Mouse (Mus musculus): ENCODE data around the gene Rhebl1. TPM values are rescaled to one million over a fixed set of nuclear protein-coding genes. Genes with fewer than 3 reads are reported as not detected.

Gene Rhebl1
- 1.7 TPM for polyA plus RNA-seq (2014; fragmentation: Illumina TruSeq; extraction: RNeasy Lipid Tissue Mini Kit (QIAGEN cat#74804); ENCODE audit: low read depth, low replicate concordance)

GRCm38 (mm10) chr15:98893940-98894745, at the start of gene Rhebl1:
TSS of gene Rhebl1 (minus strand) at chr15:98894540.

GRCm38 (mm10) chr15:98934217-98934839, 40.0 kb upstream of the Rhebl1 start, which contains the start of gene Tuba1b:
TSS of gene Tuba1b (minus strand) at chr15:98934565.

GRCm38 (mm10) chr15:98917538-98918498, 23.5 kb upstream of the Rhebl1 start, which contains the start of gene Lmbr1l:
TSS of gene Lmbr1l (minus strand) at chr15:98918231.

GRCm38 (mm10) chr15:98897928-98898800, 3.8 kb upstream of the Rhebl1 start, which contains the start of gene Dhh:
TSS of gene Dhh (minus strand) at chr15:98898540.

GRCm38 (mm10) chr15:98871070-98871915, 23.0 kb downstream of the Rhebl1 start, which contains the start of gene Kmt2d:
TSS of gene Kmt2d (minus strand) at chr15:98871204.

GRCm38 (mm10) chr15:98830736-98831683, 63.3 kb downstream of the Rhebl1 start, which contains the start of gene Prkag1:
TSS of gene Prkag1 (minus strand) at chr15:98831521.

Other genes starting within 250 kb of the Rhebl1 start
- gene Ddx23, start 231.6 kb downstream of the Rhebl1 start, polyA plus RNA-seq (2014; fragmentation: Illumina TruSeq; extraction: RNeasy Lipid Tissue Mini Kit (QIAGEN cat#74804); ENCODE audit: low read depth, low replicate concordance), result 2.1 TPM
- not detected for gene Rnd1, start 217.1 kb downstream of the Rhebl1 start, polyA plus RNA-seq (2014; fragmentation: Illumina TruSeq; extraction: RNeasy Lipid Tissue Mini Kit (QIAGEN cat#74804); ENCODE audit: low read depth, low replicate concordance)
- gene Ccdc65, start 186.3 kb downstream of the Rhebl1 start, polyA plus RNA-seq (2014; fragmentation: Illumina TruSeq; extraction: RNeasy Lipid Tissue Mini Kit (QIAGEN cat#74804); ENCODE audit: low read depth, low replicate concordance), result 127 TPM
- gene Fkbp11, start 166.3 kb downstream of the Rhebl1 start, polyA plus RNA-seq (2014; fragmentation: Illumina TruSeq; extraction: RNeasy Lipid Tissue Mini Kit (QIAGEN cat#74804); ENCODE audit: low read depth, low replicate concordance), result not detected
- gene Arf3, start 131.3 kb downstream of the Rhebl1 start, polyA plus RNA-seq (2014; fragmentation: Illumina TruSeq; extraction: RNeasy Lipid Tissue Mini Kit (QIAGEN cat#74804); ENCODE audit: low read depth, low replicate concordance), result 19.6 TPM
- gene Wnt10b, start 116.4 kb downstream of the Rhebl1 start, polyA plus RNA-seq (2014; fragmentation: Illumina TruSeq; extraction: RNeasy Lipid Tissue Mini Kit (QIAGEN cat#74804); ENCODE audit: low read depth, low replicate concordance), result 0.20 TPM
- not detected for gene Wnt1, start 104.7 kb downstream of the Rhebl1 start, polyA plus RNA-seq (2014; fragmentation: Illumina TruSeq; extraction: RNeasy Lipid Tissue Mini Kit (QIAGEN cat#74804); ENCODE audit: low read depth, low replicate concordance)
- not detected for gene Ddn, start 85.0 kb downstream of the Rhebl1 start, polyA plus RNA-seq (2014; fragmentation: Illumina TruSeq; extraction: RNeasy Lipid Tissue Mini Kit (QIAGEN cat#74804); ENCODE audit: low read depth, low replicate concordance)
- gene Prkag1, start 63.0 kb downstream of the Rhebl1 start, polyA plus RNA-seq (2014; fragmentation: Illumina TruSeq; extraction: RNeasy Lipid Tissue Mini Kit (QIAGEN cat#74804); ENCODE audit: low read depth, low replicate concordance), result 17.5 TPM
- gene Kmt2d, start 23.3 kb downstream of the Rhebl1 start, polyA plus RNA-seq (2014; fragmentation: Illumina TruSeq; extraction: RNeasy Lipid Tissue Mini Kit (QIAGEN cat#74804); ENCODE audit: low read depth, low replicate concordance), result 2.5 TPM
- 4.0 TPM for gene Dhh, start 4.0 kb upstream of the Rhebl1 start, polyA plus RNA-seq (2014; fragmentation: Illumina TruSeq; extraction: RNeasy Lipid Tissue Mini Kit (QIAGEN cat#74804); ENCODE audit: low read depth, low replicate concordance)
- 27.2 TPM for gene Lmbr1l, start 23.7 kb upstream of the Rhebl1 start, polyA plus RNA-seq (2014; fragmentation: Illumina TruSeq; extraction: RNeasy Lipid Tissue Mini Kit (QIAGEN cat#74804); ENCODE audit: low read depth, low replicate concordance)
- gene Tuba1b, start 40.0 kb upstream of the Rhebl1 start, polyA plus RNA-seq (2014; fragmentation: Illumina TruSeq; extraction: RNeasy Lipid Tissue Mini Kit (QIAGEN cat#74804); ENCODE audit: low read depth, low replicate concordance), result 17.9 TPM
- not detected for gene Gm49450, start 59.0 kb upstream of the Rhebl1 start, polyA plus RNA-seq (2014; fragmentation: Illumina TruSeq; extraction: RNeasy Lipid Tissue Mini Kit (QIAGEN cat#74804); ENCODE audit: low read depth, low replicate concordance)
- gene Tuba1a, start 59.2 kb upstream of the Rhebl1 start, polyA plus RNA-seq (2014; fragmentation: Illumina TruSeq; extraction: RNeasy Lipid Tissue Mini Kit (QIAGEN cat#74804); ENCODE audit: low read depth, low replicate concordance), result 38.3 TPM
- 7.9 TPM for gene Tuba1c, start 135.4 kb upstream of the Rhebl1 start, polyA plus RNA-seq (2014; fragmentation: Illumina TruSeq; extraction: RNeasy Lipid Tissue Mini Kit (QIAGEN cat#74804); ENCODE audit: low read depth, low replicate concordance)
- not detected for gene Prph, start 160.6 kb upstream of the Rhebl1 start, polyA plus RNA-seq (2014; fragmentation: Illumina TruSeq; extraction: RNeasy Lipid Tissue Mini Kit (QIAGEN cat#74804); ENCODE audit: low read depth, low replicate concordance)
- 2.4 TPM for gene Troap, start 180.0 kb upstream of the Rhebl1 start, polyA plus RNA-seq (2014; fragmentation: Illumina TruSeq; extraction: RNeasy Lipid Tissue Mini Kit (QIAGEN cat#74804); ENCODE audit: low read depth, low replicate concordance)
- not detected for gene C1ql4, start 193.3 kb upstream of the Rhebl1 start, polyA plus RNA-seq (2014; fragmentation: Illumina TruSeq; extraction: RNeasy Lipid Tissue Mini Kit (QIAGEN cat#74804); ENCODE audit: low read depth, low replicate concordance)
- gene Dnajc22, start 198.6 kb upstream of the Rhebl1 start, polyA plus RNA-seq (2014; fragmentation: Illumina TruSeq; extraction: RNeasy Lipid Tissue Mini Kit (QIAGEN cat#74804); ENCODE audit: low read depth, low replicate concordance), result not detected
- 96.0 TPM for gene Spats2, start 231.4 kb upstream of the Rhebl1 start, polyA plus RNA-seq (2014; fragmentation: Illumina TruSeq; extraction: RNeasy Lipid Tissue Mini Kit (QIAGEN cat#74804); ENCODE audit: low read depth, low replicate concordance)

Measured in testis, adult 10 weeks (tissue).